Mouse (Mus musculus): Measurements from ENCODE around the gene Rrm1.
A peak's percentile ranks its signal among the peaks of the same experiment; 100 is the strongest.
"Not testable (repeated sequence)": the region's sequence is repeated elsewhere in the genome, so short reads cannot be mapped to it uniquely, and the experiment has no call there.

Rrm1 gene

GRCm38 (mm10) chr7:102477377-102477776 lies 35.9 kb downstream of the Rrm1 start:
- DNase-seq (ENCODE audit: low spot score) = no peak

- DNase-seq (ENCODE audit: low spot score) = no peak
These were observed 36.9 kb downstream of the Rrm1 start for GRCm38 (mm10) chr7:102478425-102478824.

- DNase-seq (ENCODE audit: low spot score) = no peak
These were observed 37.4 kb downstream of the Rrm1 start for GRCm38 (mm10) chr7:102478926-102479325.

- no peak for DNase-seq (ENCODE audit: low spot score)
These were observed 38.0 kb downstream of the Rrm1 start for GRCm38 (mm10) chr7:102479368-102480078.

GRCm38 (mm10) chr7:102480821-102481220 lies 39.3 kb downstream of the Rrm1 start:
- no peak for DNase-seq (ENCODE audit: low spot score)

- no peak for DNase-seq (ENCODE audit: low spot score)
These were observed 40.1 kb downstream of the Rrm1 start, which contains the start of gene Olfr543 for GRCm38 (mm10) chr7:102481579-102481978. Gene Olfr543, minus strand, starts transcription at chr7:102481679.

- no peak for DNase-seq (ENCODE audit: low spot score)
These were observed 42.2 kb downstream of the Rrm1 start for GRCm38 (mm10) chr7:102483665-102484064.

GRCm38 (mm10) chr7:102484766-102485165 lies 43.3 kb downstream of the Rrm1 start:
- not testable (repeated sequence) for DNase-seq (ENCODE audit: low spot score)

GRCm38 (mm10) chr7:102486105-102486504 lies 44.6 kb downstream of the Rrm1 start:
- no peak for DNase-seq (ENCODE audit: low spot score)

- DNase-seq (ENCODE audit: low spot score) = no peak
These were observed 46.7 kb downstream of the Rrm1 start, which contains the start of gene Olfr544 for GRCm38 (mm10) chr7:102488161-102488560. Gene Olfr544, minus strand, starts transcription at chr7:102488313.

GRCm38 (mm10) chr7:102494416-102494815 lies 52.9 kb downstream of the Rrm1 start:
- not testable (repeated sequence) for DNase-seq (ENCODE audit: low spot score)

GRCm38 (mm10) chr7:102499473-102499872 lies 58.0 kb downstream of the Rrm1 start, which contains the start of gene Olfr545:
Gene Olfr545, minus strand, starts transcription at chr7:102499573.
- no peak for DNase-seq (ENCODE audit: low spot score)

GRCm38 (mm10) chr7:102501986-102502385 lies 60.5 kb downstream of the Rrm1 start:
- no peak for DNase-seq (ENCODE audit: low spot score)

- no peak for DNase-seq (ENCODE audit: low spot score)
These were observed 65.4 kb downstream of the Rrm1 start for GRCm38 (mm10) chr7:102506848-102507247.

- DNase-seq (ENCODE audit: low spot score) = no peak
These were observed 66.6 kb downstream of the Rrm1 start for GRCm38 (mm10) chr7:102508066-102508465.

- DNase-seq (ENCODE audit: low spot score) = no peak
These were observed 67.2 kb downstream of the Rrm1 start for GRCm38 (mm10) chr7:102508666-102509065.

- no peak for DNase-seq (ENCODE audit: low spot score)
These were observed 68.2 kb downstream of the Rrm1 start for GRCm38 (mm10) chr7:102509726-102510125.

GRCm38 (mm10) chr7:102511927-102512326 lies 70.4 kb downstream of the Rrm1 start:
- no peak for DNase-seq (ENCODE audit: low spot score)

GRCm38 (mm10) chr7:102512814-102513435 lies 71.4 kb downstream of the Rrm1 start:
- DNase-seq (ENCODE audit: low spot score) = peak; percentile 49

GRCm38 (mm10) chr7:102514144-102514543 lies 72.6 kb downstream of the Rrm1 start:
- no peak for DNase-seq (ENCODE audit: low spot score)

GRCm38 (mm10) chr7:102516261-102517050 lies 75.0 kb downstream of the Rrm1 start:
- no peak for DNase-seq (ENCODE audit: low spot score)

GRCm38 (mm10) chr7:102517051-102517335 lies 75.5 kb downstream of the Rrm1 start:
- no peak for DNase-seq (ENCODE audit: low spot score)
